Mouse (Mus musculus) stomach, embryonic 14.5 days (tissue): ENCODE measurements around the gene Mfsd4b2. TPM values are rescaled to one million over a fixed set of nuclear protein-coding genes. Genes with fewer than 3 reads are reported as not detected.

ENCODE experiments used
- polyA plus RNA-seq: library from polyadenylated mRNA; unstranded; fragments of >200 nt; fragmentation: Nextera tagmentation; extraction: Ambion mirVana; gene quantifications from 2 replicates; pipeline ENCODE4 v1.2.1, GENCODE M21; 2014

Gene Mfsd4b2
- polyA plus RNA-seq, 1 experiment from 2014 or later = 0.10 TPM

Other genes with a start within 250 kb of the Mfsd4b2 start
- gene Rev3l, start 194.8 kb downstream of the Mfsd4b2 start, polyA plus RNA-seq = 43.7 and 45.0 TPM in 2 replicates
- gene Mfsd4b4, start 27.7 kb downstream of the Mfsd4b2 start, polyA plus RNA-seq = 3.9 and 5.3 TPM in 2 replicates
- 0.67 and 0.93 TPM in 2 replicates for gene Mfsd4b3, start 33.2 kb upstream of the Mfsd4b2 start, polyA plus RNA-seq
- 0.21 TPM in 1 of 2 replicates, not detected in the other for gene Mfsd4b5, start 59.7 kb upstream of the Mfsd4b2 start, polyA plus RNA-seq
- not detected in 2 replicates for gene Mfsd4b1, start 98.3 kb upstream of the Mfsd4b2 start, polyA plus RNA-seq
- gene Slc16a10, start 215.3 kb upstream of the Mfsd4b2 start, polyA plus RNA-seq = 9.2 and 10.3 TPM in 2 replicates